Mouse (Mus musculus) hindbrain, embryonic 10.5 days (tissue): ENCODE data around the gene Lpo. TPM values are rescaled to one million over a fixed set of nuclear protein-coding genes. Genes with fewer than 3 reads are reported as not detected.
"Not testable (repeated sequence)": the region's sequence is repeated elsewhere in the genome, so short reads cannot be mapped to it uniquely, and the experiment has no call there.

ENCODE experiments used
- DNase-seq: peaks from one replicate; pipeline ENCODE4 v3.0.0-alpha.2; 2017; ENCODE audit warnings: low spot score
- H3K27ac ChIP-seq: fragments of 300-500 bp; sonication (generic); 2 replicates; pipeline ENCODE4 v1.5.1; 2016; ENCODE audit warnings: mild to moderate bottlenecking, moderate library complexity
- H3K27me3 ChIP-seq: fragments of 300-500 bp; sonication (generic); 2 replicates; pipeline ENCODE4 v1.6.1; 2016; ENCODE audit warnings: mild to moderate bottlenecking; ENCODE audit not compliant: poor library complexity, insufficient read depth, severe bottlenecking
- H3K36me3 ChIP-seq: fragments of 300-500 bp; sonication (generic); 2 replicates; pipeline ENCODE4 v1.6.1; 2016; ENCODE audit warnings: mild to moderate bottlenecking, moderate library complexity
- H3K4me1 ChIP-seq: fragments of 300-500 bp; sonication (generic); replicated peaks from 2 replicates; pipeline ENCODE4 v1.6.1; 2016; ENCODE audit warnings: mild to moderate bottlenecking
- H3K4me3 ChIP-seq: fragments of 300-500 bp; sonication (generic); 2 replicates; pipeline ENCODE4 v1.5.1; 2016; ENCODE audit warnings: mild to moderate bottlenecking, moderate library complexity
- H3K9me3 ChIP-seq: fragments of 300-500 bp; sonication (generic); 2 replicates; pipeline ENCODE4 v1.6.1; 2016; ENCODE audit warnings: mild to moderate bottlenecking, moderate library complexity
- WGBS: fragments of 180-500 bp; shearing (Covaris S2); methylation state at CpG from one replicate; pipeline ENCODE4 v1.1.7; 2016; 5-methylcytosine and 5-hydroxymethylcytosine counted together
- polyA plus RNA-seq: library from polyadenylated mRNA; unstranded; fragments of >200 nt; fragmentation: Nextera tagmentation; extraction: Ambion mirVana; gene quantifications from 2 replicates; pipeline ENCODE4 v1.2.1, GENCODE M21; 2016

Gene Lpo
- polyA plus RNA-seq = 0.31 and 0.57 TPM in 2 replicates

DNA sequence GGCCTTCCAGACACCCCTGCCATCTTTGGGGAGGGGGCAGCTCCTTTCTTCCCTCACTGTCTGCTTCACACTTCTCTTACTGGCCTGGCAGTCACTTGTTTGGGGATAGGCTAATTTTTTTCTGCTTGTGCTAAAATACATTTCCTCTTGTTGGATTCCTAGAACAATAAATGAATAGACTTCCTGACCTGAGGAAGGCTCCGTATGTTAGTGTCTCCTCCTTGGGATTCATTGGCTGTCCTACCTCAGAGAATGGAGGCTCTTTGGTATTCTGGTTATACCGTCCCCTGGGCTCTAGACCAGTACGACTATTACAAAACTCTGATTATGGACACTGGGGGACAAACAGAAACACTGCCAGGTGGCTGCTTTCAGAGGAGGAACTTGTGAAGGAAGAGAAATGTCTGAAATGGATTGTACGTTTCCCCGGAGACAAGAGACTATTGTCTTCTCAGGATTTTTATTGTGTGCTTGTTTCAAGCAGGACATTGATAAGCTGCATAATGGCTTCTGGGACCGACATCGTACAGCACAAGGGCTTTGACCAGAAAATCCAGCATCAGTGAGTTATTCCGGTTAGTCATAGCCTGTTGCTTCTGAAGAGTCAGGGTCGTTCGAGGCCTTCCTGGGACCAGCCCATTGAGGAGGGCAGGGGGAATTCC lies at the start of gene Lpo:
Gene Lpo, minus strand, starts transcription at position 51 of the 662 bp plus-strand sequence.
- H3K4me3 ChIP-seq = no peak within 1 kb of the TSS
- WGBS = 47% methylated on average over 10 of the region's 10 CpGs
- H3K36me3 ChIP-seq = no peaks in the 10 kb centered on the region
- peaks cover 17% of the 10 kb centered on the region for H3K4me1 ChIP-seq
- H3K27ac ChIP-seq = peak within 1 kb of the TSS; percentile 64; the same call in 1 of the 2 replicates
- DNase-seq = no peak
- H3K9me3 ChIP-seq = no peaks in the 10 kb centered on the region
- no peaks in the 10 kb centered on the region for H3K27me3 ChIP-seq

DNA sequence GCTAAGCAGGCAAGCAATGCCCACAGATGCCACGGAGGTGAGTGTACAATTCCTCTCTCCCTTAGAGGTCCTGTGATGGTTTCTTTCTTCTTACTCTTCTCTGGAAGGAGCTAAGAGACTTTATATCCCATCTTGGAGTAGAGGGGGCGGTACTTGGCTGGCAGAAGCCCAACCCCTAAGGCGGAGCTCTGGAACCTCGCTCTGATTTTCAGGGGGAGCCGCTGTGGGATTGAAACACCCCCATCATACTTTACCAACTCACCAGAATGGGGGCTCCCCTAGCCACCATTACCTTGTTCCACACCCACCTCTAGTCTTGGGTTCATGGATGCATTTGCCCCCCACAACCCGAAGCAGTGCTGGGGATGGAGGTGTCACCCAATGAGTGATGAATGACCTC lies 47.3 kb upstream of the Lpo start, which contains the start of gene Epx:
Gene Epx, minus strand, starts transcription at position 101 of the 400 bp plus-strand sequence.
- Histone ChIP-seq H3K4me3 (no peak within 1 kb of the TSS), H3K27ac (0 out of 2 replicates have a peak within 1 kb of the TSS, but pooled peaks have one; percentile 23), H3K36me3 (no peaks in the 10 kb centered on the region), H3K27me3 (no peaks in the 10 kb centered on the region), H3K9me3 (no peaks in the 10 kb centered on the region), H3K4me1 (0 out of 2 replicates have a peak, but pooled peaks cover 5% of the 10 kb centered on the region)
- WGBS = 82% methylated on average over 6 of the region's 6 CpGs
- no peak for DNase-seq

DNA sequence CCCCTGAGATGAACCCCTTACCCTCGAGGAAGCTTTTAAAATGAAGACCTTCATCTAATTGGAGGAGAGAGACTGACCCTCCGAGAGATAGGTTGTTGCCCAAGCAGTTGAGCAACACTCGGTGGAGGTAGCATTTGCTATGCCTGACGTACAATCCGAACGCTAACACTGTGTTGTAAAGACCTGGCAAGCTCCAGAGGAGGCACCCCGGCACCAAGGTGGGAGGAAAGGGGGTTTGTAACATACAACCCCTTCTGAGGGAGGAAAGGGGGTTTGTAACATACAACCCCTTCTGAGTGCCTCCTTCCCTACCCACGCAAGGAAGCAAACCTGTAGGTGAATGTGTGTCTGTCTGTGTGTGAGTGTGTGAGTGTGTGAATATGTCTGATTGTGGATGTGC lies 43.7 kb upstream of the Lpo start:
- no peaks in the 10 kb centered on the region for H3K9me3 ChIP-seq
- H3K27me3 ChIP-seq = no peaks in the 10 kb centered on the region
- H3K36me3 ChIP-seq = no peaks in the 10 kb centered on the region
- H3K4me3 ChIP-seq = no peak overlapping the region
- H3K4me1 ChIP-seq = 0 out of 2 replicates have a peak, but pooled peaks cover 5% of the 10 kb centered on the region
- 68% methylated on average over 8 of the region's 8 CpGs for WGBS
- no peak overlapping the region for H3K27ac ChIP-seq
- DNase-seq = no peak

DNA sequence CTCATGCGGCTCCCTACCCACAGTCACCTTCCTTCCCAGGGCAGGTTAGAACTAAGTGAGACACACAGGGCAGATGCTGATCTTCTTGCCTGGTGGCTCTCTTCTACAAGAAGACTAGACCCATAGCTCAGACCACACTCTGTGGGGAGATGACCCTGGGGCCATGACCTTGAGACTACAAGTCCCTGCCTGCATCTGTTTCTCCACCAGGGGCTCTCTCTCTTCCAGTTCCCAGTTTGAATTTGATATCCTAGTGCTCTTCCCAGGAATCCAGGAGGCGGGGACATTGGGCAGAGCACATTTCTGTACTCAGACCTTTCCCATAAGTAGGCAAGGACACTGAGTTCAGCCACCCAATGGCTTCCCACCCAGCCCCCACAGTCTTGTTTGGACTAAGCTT lies 42.0 kb upstream of the Lpo start:
- Histone ChIP-seq H3K36me3 (no peaks in the 10 kb centered on the region), H3K4me3 (no peak overlapping the region), H3K27ac (no peak overlapping the region), H3K9me3 (no peaks in the 10 kb centered on the region), H3K27me3 (no peaks in the 10 kb centered on the region), H3K4me1 (0 out of 2 replicates have a peak, but pooled peaks cover 5% of the 10 kb centered on the region)
- DNase-seq = no peak
- 66% methylated on average over 2 of the region's 2 CpGs for WGBS

DNA sequence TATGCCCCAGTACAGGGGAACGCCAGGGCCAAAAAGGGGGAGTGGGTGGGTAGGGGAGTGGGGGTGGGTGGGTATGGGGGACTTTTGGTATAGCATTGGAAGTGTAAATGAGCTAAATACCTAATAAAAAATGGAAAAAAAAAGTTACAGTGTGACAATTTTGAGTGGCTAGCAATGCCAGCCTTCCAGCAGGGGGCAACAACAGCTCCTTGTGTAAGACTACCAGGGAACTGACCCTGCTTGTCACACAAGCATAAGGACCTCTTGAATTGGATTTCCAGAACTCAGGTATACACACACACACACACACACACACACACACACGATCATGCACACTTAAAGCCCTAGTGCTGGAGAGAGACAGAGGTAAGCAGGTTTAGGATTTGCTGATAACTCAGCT lies 38.8 kb upstream of the Lpo start:
- H3K9me3 ChIP-seq, DNase-seq, H3K27me3 ChIP-seq, H3K4me3 ChIP-seq, H3K27ac ChIP-seq, H3K4me1 ChIP-seq: not testable (repeated sequence)
- WGBS = 77% methylated on average over 1 of the region's 2 CpGs
- H3K36me3 ChIP-seq = peaks cover 22% of the 10 kb centered on the region

DNA sequence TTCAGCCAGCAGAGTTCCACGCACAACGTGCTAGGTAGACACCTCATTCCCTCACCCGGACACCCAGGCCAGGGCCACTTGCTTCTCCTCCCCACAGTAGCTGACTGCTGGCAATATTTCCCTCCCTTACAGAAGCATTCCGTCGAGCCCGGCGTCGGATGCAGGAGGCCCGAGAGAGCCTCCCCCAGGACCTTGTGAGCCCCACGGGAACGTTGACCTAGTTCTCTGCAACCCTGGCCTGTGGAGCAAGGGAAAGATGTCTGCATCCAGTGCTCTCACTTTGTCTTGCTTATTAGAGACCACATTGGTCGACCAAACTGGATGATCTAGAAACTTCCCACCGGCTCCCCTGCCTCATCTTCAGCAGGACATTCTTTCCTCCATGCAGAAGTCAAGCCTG lies 34.7 kb upstream of the Lpo start:
- Histone ChIP-seq H3K4me1 (peaks cover 11% of the 10 kb centered on the region), H3K36me3 (peaks cover 59% of the 10 kb centered on the region), H3K4me3 (no peak overlapping the region), H3K27me3 (no peaks in the 10 kb centered on the region), H3K9me3 (no peaks in the 10 kb centered on the region), H3K27ac (no peak overlapping the region)
- no peak for DNase-seq
- WGBS = 91% methylated on average over 13 of the region's 13 CpGs

DNA sequence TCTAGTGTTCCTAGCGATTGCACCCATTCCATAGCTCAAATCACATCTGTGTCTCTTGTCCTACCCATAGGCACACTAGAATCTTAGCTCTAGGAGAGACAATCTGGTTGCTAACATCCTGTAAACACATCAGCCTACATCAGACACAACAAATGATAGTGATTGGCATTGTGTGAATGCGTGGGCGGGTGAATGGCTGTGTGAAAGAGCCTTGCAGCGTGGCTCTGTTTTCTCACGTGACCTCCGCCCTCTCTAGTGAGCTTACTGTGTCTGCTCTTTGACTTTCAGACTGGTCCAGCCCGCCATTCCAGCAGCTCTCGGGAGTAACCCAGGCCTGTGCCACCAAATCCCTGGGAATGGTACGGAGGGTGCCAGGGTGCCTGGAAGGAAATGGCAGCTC lies 32.3 kb upstream of the Lpo start:
- H3K9me3 ChIP-seq = no peaks in the 10 kb centered on the region
- peaks cover 81% of the 10 kb centered on the region for H3K36me3 ChIP-seq
- H3K4me1 ChIP-seq = peaks cover 11% of the 10 kb centered on the region
- WGBS = 62% methylated on average over 9 of the region's 9 CpGs
- H3K4me3 ChIP-seq = no peak overlapping the region
- no peaks in the 10 kb centered on the region for H3K27me3 ChIP-seq
- H3K27ac ChIP-seq = no peak overlapping the region
- DNase-seq = no peak

DNA sequence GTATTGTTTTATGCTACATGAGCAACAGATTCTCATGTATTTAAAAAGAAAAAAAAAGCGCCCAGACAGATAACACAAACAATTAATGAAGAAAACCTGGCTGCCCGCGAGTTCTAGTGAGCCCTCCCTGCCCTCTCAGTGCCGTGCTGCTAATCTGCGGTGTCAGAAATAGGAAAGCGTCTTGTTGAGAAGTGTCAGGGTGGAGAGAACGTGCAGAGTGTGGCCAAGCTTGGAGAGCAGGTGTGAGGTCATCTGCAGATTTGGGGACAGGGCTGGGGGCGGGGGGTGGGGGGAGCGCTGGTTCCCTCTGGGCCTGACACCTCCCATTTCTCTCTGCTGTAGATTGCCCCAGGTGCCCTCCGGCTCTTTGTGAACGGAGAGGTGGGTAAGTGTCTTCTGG lies 31.2 kb upstream of the Lpo start:
- Histone ChIP-seq H3K27ac (no peak overlapping the region), H3K36me3 (peaks cover 80% of the 10 kb centered on the region), H3K9me3 (no peaks in the 10 kb centered on the region), H3K4me1 (peaks cover 11% of the 10 kb centered on the region), H3K27me3 (no peaks in the 10 kb centered on the region), H3K4me3 (no peak overlapping the region)
- WGBS = 90% methylated on average over 11 of the region's 11 CpGs
- no peak for DNase-seq

DNA sequence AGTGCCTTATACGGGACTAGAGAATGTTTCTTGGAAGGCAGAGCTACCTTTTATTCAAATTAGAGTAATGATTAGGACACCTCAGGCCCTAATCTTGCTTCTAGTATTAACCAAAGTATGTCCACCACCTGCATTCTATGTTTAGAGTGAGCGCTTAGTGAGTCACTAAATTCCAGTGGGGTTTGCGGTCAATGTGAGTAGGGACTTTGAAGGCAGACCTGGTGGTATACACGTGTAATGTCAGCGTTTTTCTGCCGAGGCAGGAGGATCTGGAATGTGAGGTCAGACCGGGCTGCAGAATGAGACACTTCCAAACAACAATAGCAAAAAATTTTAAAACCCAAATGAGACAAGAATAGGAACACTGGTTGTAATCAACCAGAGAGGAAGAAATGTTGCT lies 26.5 kb upstream of the Lpo start:
- H3K36me3 ChIP-seq = peaks cover 36% of the 10 kb centered on the region
- H3K27me3 ChIP-seq = no peaks in the 10 kb centered on the region
- peaks cover 14% of the 10 kb centered on the region for H3K4me1 ChIP-seq
- WGBS = 89% methylated on average over 7 of the region's 7 CpGs
- no peak for DNase-seq
- H3K27ac ChIP-seq = no peak overlapping the region
- no peak overlapping the region for H3K4me3 ChIP-seq
- no peaks in the 10 kb centered on the region for H3K9me3 ChIP-seq

DNA sequence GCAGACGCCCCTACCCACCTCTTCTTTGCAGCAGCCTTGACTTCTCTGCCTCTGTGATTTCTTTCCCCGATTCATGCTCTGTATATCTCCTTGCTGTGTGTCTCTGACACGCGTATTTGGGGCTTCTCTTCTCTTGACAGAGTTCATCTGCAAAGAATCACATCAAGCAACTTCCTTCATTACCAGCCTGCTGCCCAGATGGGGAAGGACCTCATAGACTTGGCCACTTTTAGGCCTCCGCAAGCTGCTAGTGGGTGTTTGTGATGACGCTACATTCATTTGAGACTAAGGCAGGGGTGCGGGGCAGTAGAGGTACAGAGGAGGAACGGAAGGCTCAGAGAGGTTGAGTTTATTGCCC lies 25.5 kb upstream of the Lpo start:
- Histone ChIP-seq H3K36me3 (peaks cover 30% of the 10 kb centered on the region), H3K27me3 (no peaks in the 10 kb centered on the region), H3K9me3 (no peaks in the 10 kb centered on the region), H3K27ac (peak overlapping the region; percentile 87), H3K4me1 (peaks cover 14% of the 10 kb centered on the region), H3K4me3 (peak overlapping the region; percentile 60)
- DNase-seq = no peak
- whole genome bisulfite sequencing = 40% methylated on average over 8 of the region's 8 CpGs

DNA sequence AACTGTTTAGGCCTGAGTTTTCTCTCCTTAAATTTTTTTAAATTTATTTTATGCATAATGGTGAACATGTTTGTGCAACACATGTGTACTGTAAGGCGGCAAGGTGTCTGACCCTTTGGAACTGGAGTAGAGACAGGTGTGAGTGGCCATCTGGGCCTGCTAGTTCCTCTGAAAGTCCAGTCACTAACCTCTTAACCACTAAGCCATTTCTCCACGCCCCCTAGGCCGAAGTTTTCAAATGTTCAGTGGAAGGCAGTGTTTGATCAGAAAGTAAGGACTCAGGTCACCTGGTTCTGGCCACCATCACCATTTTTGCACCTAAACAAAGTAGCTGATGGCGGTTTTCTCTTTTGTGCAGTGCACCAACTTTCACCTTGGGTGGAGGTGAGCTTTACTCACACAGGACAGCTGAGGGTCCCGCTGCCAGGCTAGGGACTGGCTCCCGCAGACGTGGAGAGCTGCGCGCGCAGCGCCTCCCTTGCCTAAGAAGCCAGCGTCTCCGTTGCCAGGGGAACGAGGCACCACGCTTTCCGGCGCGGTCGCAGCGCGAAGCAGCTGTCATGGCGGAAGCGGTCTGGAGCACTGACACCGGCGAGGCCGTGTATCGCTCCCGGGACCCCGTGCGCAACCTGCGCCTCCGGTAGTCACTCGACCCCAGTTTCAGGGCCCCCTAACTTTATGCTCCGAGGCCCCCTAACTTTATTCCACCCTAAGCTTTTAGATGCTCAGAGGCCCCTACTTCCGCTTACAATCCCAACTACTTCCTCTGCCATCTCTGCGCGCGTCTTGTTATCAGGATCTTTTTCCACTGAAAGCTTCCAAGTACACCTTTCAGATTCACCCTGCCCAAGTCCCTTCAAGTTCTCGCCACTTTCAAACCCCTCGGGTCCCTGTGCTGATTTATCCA lies 24.9 kb upstream of the Lpo start, which contains the start of gene Mks1:
Gene Mks1, plus strand, starts transcription at position 526 of the 907 bp plus-strand sequence.
- 5% methylated on average over 40 of the region's 40 CpGs for WGBS
- peak; percentile 95 for DNase-seq
- peak within 1 kb of the TSS; percentile 87 for H3K27ac ChIP-seq

DNA sequence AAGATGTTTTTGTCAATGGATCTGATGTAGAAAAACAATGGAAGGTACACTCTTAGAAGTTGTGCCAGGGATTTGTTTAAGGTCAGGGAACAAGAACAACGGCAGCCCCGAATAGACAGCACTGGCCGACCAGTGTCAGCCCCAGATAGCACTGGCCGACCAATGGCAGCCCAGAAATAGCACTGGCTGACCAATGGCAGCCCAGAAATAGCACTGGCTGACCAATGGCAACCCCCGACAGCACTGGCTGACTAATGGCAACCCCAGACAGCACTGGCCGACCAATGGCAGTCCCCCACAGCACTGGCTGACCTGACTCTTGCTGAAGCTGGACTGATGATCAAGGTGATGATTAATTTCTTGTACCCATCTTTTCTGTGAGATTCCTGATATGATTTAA lies 19.8 kb upstream of the Lpo start:
- DNase-seq = peak; percentile 7

More for the DNA sequence above, 24.9 kb upstream of the Lpo start, which contains the start of gene Mks1:
- Histone ChIP-seq H3K27me3 (no peaks in the 10 kb centered on the region), H3K36me3 (peaks cover 23% of the 10 kb centered on the region), H3K4me1 (peaks cover 14% of the 10 kb centered on the region), H3K9me3 (no peaks in the 10 kb centered on the region), H3K4me3 (peak within 1 kb of the TSS; percentile 60)

More for the DNA sequence above, 19.8 kb upstream of the Lpo start:
- Histone ChIP-seq H3K4me3 (no peak overlapping the region), H3K36me3 (no peaks in the 10 kb centered on the region), H3K27me3 (no peaks in the 10 kb centered on the region), H3K9me3 (no peaks in the 10 kb centered on the region), H3K4me1 (peaks cover 4% of the 10 kb centered on the region), H3K27ac (no peak overlapping the region)
- WGBS = 83% methylated on average over 6 of the region's 6 CpGs
